8 mouse cellular contexts compared by ENCODE assay signal in the genomic region with DNA sequence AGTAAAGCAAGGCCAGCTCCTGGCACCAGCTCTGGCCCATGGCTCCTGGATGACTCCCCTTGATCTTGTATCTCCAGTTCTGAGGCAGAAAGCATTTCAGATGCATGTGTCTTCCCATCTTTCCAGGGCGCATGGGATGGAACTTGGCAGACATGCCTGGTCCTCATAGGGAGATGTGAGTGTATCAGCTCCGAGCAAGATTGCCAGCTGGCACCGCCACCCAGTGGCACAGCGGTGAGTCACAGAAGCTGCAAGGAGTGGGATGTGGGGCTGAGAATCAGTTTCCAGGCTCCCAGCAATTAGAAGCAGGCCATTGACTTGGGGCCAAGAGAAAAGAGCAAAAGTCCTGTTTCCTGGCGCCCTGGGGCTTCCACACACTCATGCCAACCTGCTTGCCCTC. TPM values are rescaled to one million over a fixed set of nuclear protein-coding genes. Genes with fewer than 3 reads are reported as not detected.
DNase-seq lines count a peak whose midpoint lies in the region; ATAC-seq and TF ChIP-seq lines count a peak whose summit lies in the region.

No protein-coding gene starts in this region.

- 73% methylated on average over 5 of the region's 5 CpGs for WGBS in lung, embryonic 14.5 days

- no peaks in the 10 kb centered on the region for H3K27me3 ChIP-seq in lung, embryonic 14.5 days (ENCODE audit: insufficient read depth, low read length)

- ATAC-seq in lung, embryonic 14.5 days (ENCODE audit: insufficient read depth) = no peak

- no peak overlapping the region for H3K9ac ChIP-seq in lung, embryonic 14.5 days

- H3K9me3 ChIP-seq in lung, embryonic 14.5 days (ENCODE audit: low read depth, low read length) = no peaks in the 10 kb centered on the region

- H3K36me3 ChIP-seq in lung, embryonic 14.5 days (ENCODE audit: insufficient read depth) = no peaks in the 10 kb centered on the region

- no peaks in the 10 kb centered on the region for H3K4me1 ChIP-seq in lung, embryonic 14.5 days (ENCODE audit: insufficient read depth)

- DNase-seq in kidney, postnatal 4 days = peak; percentile 9 to 12
- DNase-seq in kidney, adult 18-20 months = no peak
- peak; percentile 20 for DNase-seq in brain, embryonic 18.5 days (ENCODE audit: low read depth, low spot score)
- peak; percentile 57 to 62 for DNase-seq in frontal cortex, postnatal 10 days (ENCODE audit: low spot score in 2 of 2)
- peak; percentile 31 for DNase-seq in lung, embryonic 14.5 days
- DNase-seq in testis, postnatal 14 days (ENCODE audit: low spot score) = peak; percentile 29
- DNase-seq in kidney, postnatal 14 days = no peak
- DNase-seq in thymus, postnatal 10 days (ENCODE audit: low spot score in 2 of 2) = no peak

- H3K27ac ChIP-seq in lung, embryonic 14.5 days (ENCODE audit: low read depth) = no peak overlapping the region

- H3K4me3 ChIP-seq in lung, embryonic 14.5 days (ENCODE audit: low read depth, low read length) = no peak overlapping the region

- TF ChIP-seq CTCF in lung, embryonic 14.5 days (IDR thresholded peaks at IDR 0.05; ENCODE audit: low read depth) = peak; percentile 46

- H3K4me2 ChIP-seq in lung, embryonic 14.5 days = no peak overlapping the region

RNA-seq across cellular contexts. Expression of gene Tarsl2, which starts 34.5 kb away (rescaled TPM):
- polyA plus RNA-seq in lung, embryonic 14.5 days (2014; fragmentation: Nextera tagmentation; extraction: Ambion mirVana) = 9.1 and 10.4 TPM in 2 replicates

Comparison
In these comparisons a context has a peak if more than half of its experiments do, and no peak if none do; other contexts are left out.
1. DNase-seq: peak in kidney, postnatal 4 days (2 of 2), brain, embryonic 18.5 days (single experiment), frontal cortex, postnatal 10 days (2 of 2), lung, embryonic 14.5 days (single experiment) and testis, postnatal 14 days (single experiment); none in kidney, adult 18-20 months (single experiment), kidney, postnatal 14 days (single experiment) and thymus, postnatal 10 days (0 of 2).